Mouse (Mus musculus) stomach, embryonic 14.5 days (tissue): ENCODE results near the gene Klrb1b. TPM values are rescaled to one million over a fixed set of nuclear protein-coding genes. Genes with fewer than 3 reads are reported as not detected.
A peak's percentile ranks its signal among the peaks of the same experiment; 100 is the strongest.
"Not testable (repeated sequence)": the region's sequence is repeated elsewhere in the genome, so short reads cannot be mapped to it uniquely, and the experiment has no call there.

ENCODE experiments used
- ATAC-seq: fragments of 200-750 bp; cut with Nextera tagmentation; 2 replicates; pipeline ENCODE4 v1.8.0; 2017; ENCODE audit warnings: low read depth, moderate TSS enrichment; ENCODE audit not compliant: insufficient number of reproducible peaks, insufficient read depth, low FRiP score
- H3K27ac ChIP-seq: fragments of 300-500 bp; sonication (generic); 2 replicates; pipeline ENCODE4 v1.5.1; 2014; ENCODE audit warnings: mild to moderate bottlenecking, low read length, moderate library complexity, mixed read lengths
- H3K27me3 ChIP-seq: fragments of 300-500 bp; sonication (generic); 2 replicates; pipeline ENCODE4 v1.6.1; 2014; ENCODE audit warnings: low read length, control low read depth, mixed read lengths; ENCODE audit not compliant: control insufficient read depth, insufficient read depth
- H3K36me3 ChIP-seq: fragments of 300-500 bp; sonication (generic); 2 replicates; pipeline ENCODE4 v1.6.1; 2014; ENCODE audit warnings: mild to moderate bottlenecking, control low read depth, low read length, moderate library complexity, mixed read lengths; ENCODE audit not compliant: control insufficient read depth, insufficient read depth
- H3K4me1 ChIP-seq: fragments of 300-500 bp; sonication (generic); 2 replicates; pipeline ENCODE4 v1.6.1; 2014; ENCODE audit warnings: low read length, control low read depth, mixed read lengths; ENCODE audit not compliant: control insufficient read depth, insufficient read depth
- H3K4me2 ChIP-seq: fragments of 300-500 bp; sonication (generic); replicated peaks from 2 replicates; pipeline ENCODE4 v1.6.1; 2014; ENCODE audit warnings: low read depth, low read length, control low read depth
- H3K4me3 ChIP-seq: fragments of 300-500 bp; sonication (generic); 2 replicates; pipeline ENCODE4 v1.5.1; 2014; ENCODE audit warnings: low read depth, low read length, control low read depth
- H3K9ac ChIP-seq: fragments of 300-500 bp; sonication (generic); replicated peaks from 2 replicates; pipeline ENCODE4 v1.6.1; 2014; ENCODE audit warnings: low read depth, mild to moderate bottlenecking, control low read depth, low read length, moderate library complexity, mixed read lengths
- H3K9me3 ChIP-seq: fragments of 300-500 bp; sonication (generic); 2 replicates; pipeline ENCODE4 v1.6.1; 2016; ENCODE audit warnings: low read depth, low read length, control low read depth; ENCODE audit not compliant: control insufficient read depth
- WGBS: fragments of 180-500 bp; shearing (Covaris S2); extraction: QIAGEN DNeasy Blood & Tissue Kit; methylation state at CpG from one replicate; pipeline ENCODE4 v1.1.7; 2014; 5-methylcytosine and 5-hydroxymethylcytosine counted together
- polyA plus RNA-seq: library from polyadenylated mRNA; unstranded; fragments of >200 nt; fragmentation: Nextera tagmentation; extraction: Ambion mirVana; gene quantifications from 2 replicates; pipeline ENCODE4 v1.2.1, GENCODE M21; 2014

Gene Klrb1b
- polyA plus RNA-seq, 1 experiment from 2014 or later = 0.29 TPM

GRCm38 (mm10) chr6:128844131-128844530 is 18.0 kb upstream of the Klrb1b start:
- no peaks in the 10 kb centered on the region for H3K9me3 ChIP-seq
- H3K36me3 ChIP-seq = no peaks in the 10 kb centered on the region
- H3K27me3 ChIP-seq = no peaks in the 10 kb centered on the region
- WGBS = 30% methylated on average over 8 of the region's 8 CpGs
- H3K27ac ChIP-seq = peak overlapping the region; percentile 90
- peak overlapping the region; percentile 81 for H3K4me3 ChIP-seq
- peak overlapping the region; percentile 46 for H3K4me2 ChIP-seq
- no peak for ATAC-seq
- no peak overlapping the region for H3K9ac ChIP-seq
- peaks cover 3% of the 10 kb centered on the region; the same call in 1 of the 2 replicates for H3K4me1 ChIP-seq

DNA sequence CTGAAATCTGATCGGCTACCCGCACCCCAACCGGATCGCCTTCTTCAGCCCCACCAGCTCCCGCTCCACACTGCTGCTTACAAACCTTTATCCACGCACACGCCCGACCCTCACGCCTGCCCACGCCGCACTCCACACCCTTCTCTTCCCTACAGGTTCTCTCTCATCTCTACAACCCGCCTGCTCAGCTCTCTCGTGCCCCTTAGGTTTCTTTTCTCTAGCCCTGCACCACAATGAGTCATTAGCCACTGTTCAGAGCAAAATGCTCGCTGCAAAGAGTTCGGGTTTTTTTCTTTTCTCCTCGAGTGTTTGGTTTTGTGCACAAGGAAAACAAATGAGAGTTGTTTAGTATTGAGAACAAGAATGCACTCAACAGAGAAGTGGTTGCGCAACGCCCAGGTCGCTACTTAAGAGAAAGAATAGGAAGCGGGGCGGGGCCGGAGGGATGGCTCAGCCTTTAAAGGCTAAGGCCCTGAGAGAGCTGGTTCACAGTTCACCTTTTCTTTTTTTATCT is 17.4 kb upstream of the Klrb1b start:
- Histone ChIP-seq H3K36me3 (no peaks in the 10 kb centered on the region), H3K27me3 (no peaks in the 10 kb centered on the region), H3K9ac (peak overlapping the region; percentile 56), H3K9me3 (no peaks in the 10 kb centered on the region), H3K27ac (peak overlapping the region; percentile 90), H3K4me2 (peak overlapping the region; percentile 46), H3K4me3 (peak overlapping the region; percentile 81), H3K4me1 (peaks cover 3% of the 10 kb centered on the region; the same call in 1 of the 2 replicates)
- peak; percentile 21; the same call in 1 of the 2 replicates for ATAC-seq
- under 1% methylated on average over 22 of the region's 22 CpGs for WGBS

DNA sequence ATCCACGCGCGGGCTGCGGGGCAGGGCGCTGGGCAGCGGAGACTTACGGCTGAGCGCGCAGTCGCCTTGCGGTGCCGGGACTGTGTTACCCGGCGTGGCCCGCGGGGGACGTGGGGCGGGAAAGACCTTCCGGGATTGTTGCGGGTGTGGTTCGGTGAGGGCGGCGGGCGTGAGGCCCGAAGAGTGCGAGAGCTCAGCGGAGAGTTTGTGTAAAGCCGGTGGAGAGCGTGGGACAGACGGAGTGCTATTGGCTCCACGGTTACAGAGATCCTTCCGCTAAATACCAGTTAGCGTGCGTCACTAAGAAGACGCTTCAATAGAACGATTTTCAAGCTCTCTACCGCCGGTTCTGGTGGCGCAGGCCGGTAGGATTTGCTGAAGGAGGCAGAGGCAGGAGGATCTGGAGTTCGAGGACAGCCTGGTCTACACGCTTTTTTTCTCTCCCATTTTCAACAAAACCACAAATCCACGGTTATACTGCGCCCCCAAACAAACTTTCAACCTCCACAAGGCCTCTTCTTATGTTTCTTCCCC is 16.9 kb upstream of the Klrb1b start:
- peak; percentile 80 for ATAC-seq
- H3K4me3 ChIP-seq = peak overlapping the region; percentile 81
- no peaks in the 10 kb centered on the region for H3K36me3 ChIP-seq
- H3K4me1 ChIP-seq = peaks cover 3% of the 10 kb centered on the region; the same call in 1 of the 2 replicates
- no peaks in the 10 kb centered on the region for H3K9me3 ChIP-seq
- peak overlapping the region; percentile 92 for H3K9ac ChIP-seq
- H3K27ac ChIP-seq = peak overlapping the region; percentile 90
- H3K27me3 ChIP-seq = no peaks in the 10 kb centered on the region
- H3K4me2 ChIP-seq = peak overlapping the region; percentile 48
- 0% methylated on average over 44 of the region's 44 CpGs for whole genome bisulfite sequencing

DNA sequence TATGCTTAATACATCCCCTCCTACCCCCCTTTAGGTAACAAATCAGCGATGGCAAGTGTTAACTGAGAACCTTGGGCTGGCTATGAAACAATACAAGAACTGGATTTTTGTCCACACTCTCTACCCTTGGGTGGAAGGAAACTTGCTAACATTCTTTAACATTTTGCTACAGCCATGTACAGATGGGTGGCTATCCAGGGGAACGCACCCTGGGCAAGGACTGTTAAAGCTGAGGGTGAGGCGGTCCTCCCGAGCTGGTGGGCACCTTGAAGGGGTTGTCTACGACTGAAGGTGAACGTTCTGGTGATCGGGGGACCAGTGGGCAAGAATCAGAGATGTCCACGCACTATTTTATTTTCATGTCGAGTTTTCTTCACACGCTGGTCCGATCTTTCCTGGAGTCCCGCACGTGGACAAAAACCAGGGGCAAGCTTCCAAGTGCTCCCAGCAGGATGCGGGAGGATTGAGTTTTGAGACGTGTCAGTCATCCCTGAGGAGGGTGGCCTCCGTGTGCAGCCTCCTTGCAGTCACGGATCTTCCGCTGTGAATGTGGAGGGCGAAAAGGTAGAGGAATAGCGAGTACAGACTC is 16.3 kb upstream of the Klrb1b start:
- 1% methylated on average over 20 of the region's 20 CpGs for WGBS
- peaks cover 3% of the 10 kb centered on the region; the same call in 1 of the 2 replicates for H3K4me1 ChIP-seq
- peak overlapping the region; percentile 90 for H3K27ac ChIP-seq
- H3K36me3 ChIP-seq = no peaks in the 10 kb centered on the region
- H3K9me3 ChIP-seq = no peaks in the 10 kb centered on the region
- no peaks in the 10 kb centered on the region for H3K27me3 ChIP-seq
- H3K4me2 ChIP-seq = peak overlapping the region; percentile 48
- H3K9ac ChIP-seq = peak overlapping the region; percentile 92
- ATAC-seq = no peak; the same call in 1 of the 2 replicates
- peak overlapping the region; percentile 81 for H3K4me3 ChIP-seq

GRCm38 (mm10) chr6:128841327-128842089 is 15.4 kb upstream of the Klrb1b start:
- Histone ChIP-seq H3K4me3 (no peak overlapping the region; the same call in 1 of the 2 replicates), H3K4me1 (peaks cover 3% of the 10 kb centered on the region; the same call in 1 of the 2 replicates), H3K27ac (0 out of 2 replicates have a peak overlapping the region, but pooled peaks have one; percentile 90), H3K9me3 (no peaks in the 10 kb centered on the region), H3K9ac (no peak overlapping the region), H3K27me3 (no peaks in the 10 kb centered on the region), H3K4me2 (peak overlapping the region; percentile 48), H3K36me3 (no peaks in the 10 kb centered on the region)
- no peak for ATAC-seq
- 43% methylated on average over 4 of the region's 4 CpGs for WGBS

DNA sequence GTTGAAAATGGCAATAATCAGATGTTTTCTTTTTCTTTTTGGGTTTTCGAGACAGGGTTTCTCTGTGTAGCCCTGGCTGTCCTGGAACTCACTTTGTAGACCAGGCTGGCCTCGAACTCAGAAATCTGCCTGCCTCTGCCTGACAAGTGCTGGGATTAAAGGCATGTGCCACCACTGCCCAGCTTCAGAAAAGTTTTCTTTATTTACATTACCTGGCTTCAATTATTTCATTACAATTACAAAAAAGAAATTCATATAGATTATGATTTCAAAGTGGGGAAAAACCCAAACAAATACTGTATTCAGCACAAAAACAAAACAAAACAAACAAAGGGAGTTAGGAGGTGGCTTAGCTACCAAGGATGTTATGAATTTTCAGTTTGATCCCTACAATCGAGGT is 14.5 kb upstream of the Klrb1b start:
- H3K36me3 ChIP-seq, H3K4me1 ChIP-seq, ATAC-seq, H3K9ac ChIP-seq, H3K27me3 ChIP-seq, H3K9me3 ChIP-seq, H3K4me2 ChIP-seq, H3K27ac ChIP-seq, H3K4me3 ChIP-seq: not testable (repeated sequence)
- 85% methylated on average over 3 of the region's 3 CpGs for WGBS

GRCm38 (mm10) chr6:128839921-128840320 is 13.8 kb upstream of the Klrb1b start:
- no peak for ATAC-seq
- no peak overlapping the region for H3K9ac ChIP-seq
- no peaks in the 10 kb centered on the region for H3K36me3 ChIP-seq
- no peak overlapping the region for H3K27ac ChIP-seq
- H3K4me3 ChIP-seq = peak overlapping the region; percentile 67; the same call in 1 of the 2 replicates
- WGBS = 59% methylated on average over 7 of the region's 7 CpGs
- peaks cover 3% of the 10 kb centered on the region; the same call in 1 of the 2 replicates for H3K4me1 ChIP-seq
- H3K9me3 ChIP-seq = no peaks in the 10 kb centered on the region
- peak overlapping the region; percentile 46 for H3K4me2 ChIP-seq
- no peaks in the 10 kb centered on the region for H3K27me3 ChIP-seq

DNA sequence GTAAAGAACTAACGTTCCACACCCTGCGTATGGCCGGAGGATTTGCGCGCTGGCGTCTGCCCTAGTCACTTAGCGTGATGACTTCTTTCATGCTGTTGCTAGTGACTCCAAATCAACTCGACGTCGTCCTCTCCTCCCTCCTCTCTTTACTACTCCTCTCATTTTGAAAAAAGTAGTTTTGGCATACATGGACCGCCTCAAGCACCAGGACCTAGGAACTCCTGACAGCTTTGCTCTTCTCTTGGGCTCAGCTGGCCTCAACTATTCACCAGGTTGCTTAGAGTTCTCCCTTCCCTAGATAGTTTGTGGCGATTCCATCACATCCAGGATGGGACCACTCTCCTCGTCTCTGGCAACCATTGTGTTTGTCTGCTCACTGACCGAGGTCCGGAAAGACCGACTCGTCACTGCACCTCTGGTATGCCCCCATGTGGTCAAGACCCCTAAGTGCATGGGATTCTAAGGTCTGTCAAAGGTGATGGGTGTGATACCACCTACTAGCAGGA is 13.2 kb upstream of the Klrb1b start:
- no peaks in the 10 kb centered on the region for H3K27me3 ChIP-seq
- under 1% methylated on average over 17 of the region's 17 CpGs for WGBS
- peak overlapping the region; percentile 46 for H3K4me2 ChIP-seq
- H3K9me3 ChIP-seq = no peaks in the 10 kb centered on the region
- H3K4me3 ChIP-seq = peak overlapping the region; percentile 67
- H3K27ac ChIP-seq = peak overlapping the region; percentile 97; the same call in 1 of the 2 replicates
- no peaks in the 10 kb centered on the region; the same call in 1 of the 2 replicates for H3K4me1 ChIP-seq
- ATAC-seq = no peak
- H3K36me3 ChIP-seq = no peaks in the 10 kb centered on the region
- no peak overlapping the region; the same call in 1 of the 2 replicates for H3K9ac ChIP-seq
